Mouse (Mus musculus): ENCODE measurements around the gene Aagab. TPM values are rescaled to one million over a fixed set of nuclear protein-coding genes. Genes with fewer than 3 reads are reported as not detected.

Aagab gene
- polyA plus RNA-seq, 1 experiment from 2014 or later = 20.9 TPM

DNA sequence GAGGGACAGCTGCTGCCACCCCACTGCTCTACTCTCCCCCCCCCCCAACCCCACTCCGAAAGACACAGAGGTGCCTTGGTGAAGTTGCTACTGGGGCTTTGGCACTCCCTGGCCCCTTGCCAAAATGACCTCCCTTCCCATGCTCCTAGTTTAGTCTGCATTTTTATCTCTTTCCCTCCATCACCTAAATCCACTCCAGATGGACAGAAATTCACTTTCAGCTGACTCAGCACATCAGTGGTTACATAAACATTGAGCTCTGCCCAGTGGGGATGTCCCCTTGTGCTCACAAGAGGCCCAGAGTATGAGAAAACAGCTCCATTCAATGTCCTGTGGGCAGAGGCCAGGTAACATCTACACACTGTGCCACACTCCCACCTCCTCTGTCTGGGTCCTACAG lies 52.6 kb downstream of the Aagab start:
- Histone ChIP-seq H3K4me3 (ENCODE audit: low read depth, low read length) (no peak overlapping the region), H3K9me3 (replicated peaks; ENCODE audit: control insufficient read depth, low read length) (no peaks in the 10 kb centered on the region), H3K9ac (ENCODE audit: low read depth, low read length) (peak overlapping the region; percentile 28; the same call in 1 of the 2 replicates), H3K27ac (ENCODE audit: low read depth, low read length) (no peak overlapping the region), H3K27me3 (ENCODE audit: control insufficient read depth, insufficient read depth, low read length) (no peaks in the 10 kb centered on the region), H3K4me1 (ENCODE audit: control insufficient read depth, insufficient read depth, low read length) (peaks cover 39% of the 10 kb centered on the region), H3K4me2 (no peak overlapping the region), H3K36me3 (ENCODE audit: control insufficient read depth, insufficient read depth, low read length) (peaks cover 9% of the 10 kb centered on the region)
- no peak for ATAC-seq (replicated peaks; ENCODE audit: insufficient number of reproducible peaks, low FRiP score, low TSS enrichment)
- 55% methylated on average over 1 of the region's 1 CpGs for WGBS (ENCODE audit: insufficient replicate concordance)

- 24% methylated on average over 4 of the region's 4 CpGs for WGBS (ENCODE audit: insufficient replicate concordance)
- H3K4me2 ChIP-seq = no peak overlapping the region; the same call in 1 of the 2 replicates
- no peak overlapping the region for H3K9ac ChIP-seq (ENCODE audit: low read depth, low read length)
- H3K4me1 ChIP-seq (ENCODE audit: control insufficient read depth, insufficient read depth, low read length) = peaks cover 39% of the 10 kb centered on the region
- peaks cover 11% of the 10 kb centered on the region for H3K36me3 ChIP-seq (ENCODE audit: control insufficient read depth, insufficient read depth, low read length)
- H3K27me3 ChIP-seq (ENCODE audit: control insufficient read depth, insufficient read depth, low read length) = no peaks in the 10 kb centered on the region
- H3K4me3 ChIP-seq (ENCODE audit: low read depth, low read length) = no peak overlapping the region
- no peaks in the 10 kb centered on the region for H3K9me3 ChIP-seq (replicated peaks; ENCODE audit: control insufficient read depth, low read length)
- ATAC-seq (replicated peaks; ENCODE audit: insufficient number of reproducible peaks, low FRiP score, low TSS enrichment) = no peak
- peak overlapping the region; percentile 32 for H3K27ac ChIP-seq (ENCODE audit: low read depth, low read length)
Observed at GRCm38 (mm10) chr9:63657167-63657566, 54.7 kb downstream of the Aagab start.

- peaks cover 11% of the 10 kb centered on the region for H3K36me3 ChIP-seq (ENCODE audit: control insufficient read depth, insufficient read depth, low read length)
- H3K4me3 ChIP-seq (ENCODE audit: low read depth, low read length) = no peak overlapping the region
- no peak overlapping the region for H3K27ac ChIP-seq (ENCODE audit: low read depth, low read length)
- H3K4me2 ChIP-seq = no peak overlapping the region
- ATAC-seq (replicated peaks; ENCODE audit: insufficient number of reproducible peaks, low FRiP score, low TSS enrichment) = no peak
- 86% methylated on average over 9 of the region's 9 CpGs for WGBS (ENCODE audit: insufficient replicate concordance)
- peaks cover 42% of the 10 kb centered on the region for H3K4me1 ChIP-seq (ENCODE audit: control insufficient read depth, insufficient read depth, low read length)
- H3K9ac ChIP-seq (ENCODE audit: low read depth, low read length) = no peak overlapping the region
- no peaks in the 10 kb centered on the region for H3K9me3 ChIP-seq (replicated peaks; ENCODE audit: control insufficient read depth, low read length)
- H3K27me3 ChIP-seq (ENCODE audit: control insufficient read depth, insufficient read depth, low read length) = no peaks in the 10 kb centered on the region
Observed at GRCm38 (mm10) chr9:63658436-63658835, 56.0 kb downstream of the Aagab start.

DNA sequence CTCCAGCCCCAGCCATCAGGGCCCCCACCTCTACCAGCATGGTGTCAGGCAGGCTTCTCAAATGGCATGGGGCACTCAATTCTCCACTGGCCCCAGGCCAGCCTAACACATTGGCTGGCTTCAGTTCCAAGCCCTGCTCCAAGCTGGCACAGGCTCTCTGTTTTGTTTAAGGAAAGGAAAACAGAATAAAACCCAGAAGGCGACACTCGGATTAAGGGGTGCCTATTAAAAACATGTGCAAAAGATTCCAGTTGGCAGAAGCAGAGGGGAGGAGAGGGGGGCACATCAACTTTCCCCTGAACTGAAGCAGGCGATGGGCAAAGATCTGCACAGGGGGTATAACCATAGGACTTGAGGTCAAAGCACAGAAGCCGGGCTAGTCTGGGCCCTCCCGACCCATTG lies 56.5 kb downstream of the Aagab start:
- peaks cover 46% of the 10 kb centered on the region for H3K4me1 ChIP-seq (ENCODE audit: control insufficient read depth, insufficient read depth, low read length)
- H3K9me3 ChIP-seq (replicated peaks; ENCODE audit: control insufficient read depth, low read length) = no peaks in the 10 kb centered on the region
- ATAC-seq (replicated peaks; ENCODE audit: insufficient number of reproducible peaks, low FRiP score, low TSS enrichment) = no peak
- no peak overlapping the region for H3K9ac ChIP-seq (ENCODE audit: low read depth, low read length)
- WGBS (ENCODE audit: insufficient replicate concordance) = 88% methylated on average over 5 of the region's 5 CpGs
- no peak overlapping the region for H3K4me2 ChIP-seq
- peaks cover 9% of the 10 kb centered on the region for H3K36me3 ChIP-seq (ENCODE audit: control insufficient read depth, insufficient read depth, low read length)
- no peaks in the 10 kb centered on the region for H3K27me3 ChIP-seq (ENCODE audit: control insufficient read depth, insufficient read depth, low read length)
- no peak overlapping the region for H3K4me3 ChIP-seq (ENCODE audit: low read depth, low read length)
- H3K27ac ChIP-seq (ENCODE audit: low read depth, low read length) = no peak overlapping the region

DNA sequence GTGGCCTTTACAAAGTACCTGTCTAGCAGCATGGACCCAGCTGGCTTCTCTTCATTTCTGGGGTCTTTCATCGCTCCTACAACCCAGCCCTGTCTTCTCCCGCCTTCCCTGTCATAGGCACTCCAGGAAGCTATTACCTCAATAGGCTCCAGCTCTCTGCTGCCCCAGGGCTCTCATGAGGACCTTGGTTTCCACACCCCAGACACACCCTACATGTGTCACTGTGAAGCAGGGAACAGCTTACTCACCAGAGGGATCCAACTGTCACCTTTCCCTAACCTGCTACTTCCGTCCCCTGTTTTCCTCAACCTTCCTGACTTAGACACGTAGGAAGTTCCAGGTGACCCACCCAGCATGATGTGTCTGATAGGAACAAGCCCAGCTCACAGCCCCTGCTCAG lies 57.6 kb downstream of the Aagab start:
- H3K4me3 ChIP-seq (ENCODE audit: low read depth, low read length) = no peak overlapping the region
- whole genome bisulfite sequencing (ENCODE audit: insufficient replicate concordance) = 88% methylated on average over 4 of the region's 4 CpGs
- H3K4me2 ChIP-seq = no peak overlapping the region
- peaks cover 5% of the 10 kb centered on the region; the same call in 1 of the 2 replicates for H3K36me3 ChIP-seq (ENCODE audit: control insufficient read depth, insufficient read depth, low read length)
- ATAC-seq (replicated peaks; ENCODE audit: insufficient number of reproducible peaks, low FRiP score, low TSS enrichment) = no peak
- H3K27me3 ChIP-seq (ENCODE audit: control insufficient read depth, insufficient read depth, low read length) = no peaks in the 10 kb centered on the region
- H3K4me1 ChIP-seq (ENCODE audit: control insufficient read depth, insufficient read depth, low read length) = peaks cover 41% of the 10 kb centered on the region
- H3K27ac ChIP-seq (ENCODE audit: low read depth, low read length) = no peak overlapping the region
- H3K9me3 ChIP-seq (replicated peaks; ENCODE audit: control insufficient read depth, low read length) = no peaks in the 10 kb centered on the region
- no peak overlapping the region for H3K9ac ChIP-seq (ENCODE audit: low read depth, low read length)

GRCm38 (mm10) chr9:63660691-63661090 lies 58.2 kb downstream of the Aagab start:
- WGBS (ENCODE audit: insufficient replicate concordance) = 93% methylated on average over 3 of the region's 3 CpGs
- Histone ChIP-seq H3K27me3 (ENCODE audit: control insufficient read depth, insufficient read depth, low read length) (no peaks in the 10 kb centered on the region), H3K4me2 (no peak overlapping the region), H3K9ac (ENCODE audit: low read depth, low read length) (no peak overlapping the region), H3K9me3 (replicated peaks; ENCODE audit: control insufficient read depth, low read length) (no peaks in the 10 kb centered on the region), H3K4me1 (ENCODE audit: control insufficient read depth, insufficient read depth, low read length) (peaks cover 35% of the 10 kb centered on the region), H3K36me3 (ENCODE audit: control insufficient read depth, insufficient read depth, low read length) (peaks cover 2% of the 10 kb centered on the region; the same call in 1 of the 2 replicates), H3K4me3 (ENCODE audit: low read depth, low read length) (no peak overlapping the region), H3K27ac (ENCODE audit: low read depth, low read length) (no peak overlapping the region)
- ATAC-seq (replicated peaks; ENCODE audit: insufficient number of reproducible peaks, low FRiP score, low TSS enrichment) = no peak

- H3K27ac ChIP-seq (ENCODE audit: low read depth, low read length) = 0 out of 2 replicates have a peak overlapping the region, but pooled peaks have one; percentile 15
- H3K36me3 ChIP-seq (ENCODE audit: control insufficient read depth, insufficient read depth, low read length) = peaks cover 2% of the 10 kb centered on the region; the same call in 1 of the 2 replicates
Observed at GRCm38 (mm10) chr9:63662759-63663158, 60.3 kb downstream of the Aagab start.

DNA sequence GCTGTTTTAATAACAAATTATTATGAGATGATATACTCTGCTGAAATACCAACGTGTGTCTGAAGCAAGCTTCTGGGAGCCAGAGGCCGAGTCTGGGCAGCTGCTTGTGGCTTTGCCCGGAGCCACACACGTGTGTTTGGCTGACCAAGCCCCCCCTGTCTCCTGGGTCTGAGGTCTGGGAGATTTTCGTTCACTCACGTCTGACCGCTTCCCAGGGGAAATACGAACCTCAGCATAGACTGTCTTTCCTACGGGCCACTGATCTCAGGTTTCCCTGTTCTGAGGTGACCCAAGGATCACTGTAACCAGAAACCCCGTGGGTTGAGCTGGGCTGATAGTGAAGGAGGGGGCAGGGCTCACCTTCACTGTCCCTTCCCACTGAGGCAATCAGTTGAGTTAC lies 60.8 kb downstream of the Aagab start:
- peaks cover 36% of the 10 kb centered on the region for H3K4me1 ChIP-seq (ENCODE audit: control insufficient read depth, insufficient read depth, low read length)
- H3K4me3 ChIP-seq (ENCODE audit: low read depth, low read length) = no peak overlapping the region
- H3K27ac ChIP-seq (ENCODE audit: low read depth, low read length) = 0 out of 2 replicates have a peak overlapping the region, but pooled peaks have one; percentile 15
- no peak overlapping the region for H3K4me2 ChIP-seq
- no peak for ATAC-seq (replicated peaks; ENCODE audit: insufficient number of reproducible peaks, low FRiP score, low TSS enrichment)
- H3K9ac ChIP-seq (ENCODE audit: low read depth, low read length) = 0 out of 2 replicates have a peak overlapping the region, but pooled peaks have one; percentile 7
- H3K9me3 ChIP-seq (replicated peaks; ENCODE audit: control insufficient read depth, low read length) = no peaks in the 10 kb centered on the region
- WGBS (ENCODE audit: insufficient replicate concordance) = 49% methylated on average over 10 of the region's 10 CpGs
- no peaks in the 10 kb centered on the region for H3K27me3 ChIP-seq (ENCODE audit: control insufficient read depth, insufficient read depth, low read length)
- peaks cover 2% of the 10 kb centered on the region; the same call in 1 of the 2 replicates for H3K36me3 ChIP-seq (ENCODE audit: control insufficient read depth, insufficient read depth, low read length)

More at GRCm38 (mm10) chr9:63662759-63663158, 60.3 kb downstream of the Aagab start:
- 51% methylated on average over 7 of the region's 7 CpGs for WGBS (ENCODE audit: insufficient replicate concordance)
- H3K9me3 ChIP-seq (replicated peaks; ENCODE audit: control insufficient read depth, low read length) = no peaks in the 10 kb centered on the region
- H3K9ac ChIP-seq (ENCODE audit: low read depth, low read length) = no peak overlapping the region
- H3K27me3 ChIP-seq (ENCODE audit: control insufficient read depth, insufficient read depth, low read length) = no peaks in the 10 kb centered on the region
- H3K4me1 ChIP-seq (ENCODE audit: control insufficient read depth, insufficient read depth, low read length) = peaks cover 31% of the 10 kb centered on the region
- no peak for ATAC-seq (replicated peaks; ENCODE audit: insufficient number of reproducible peaks, low FRiP score, low TSS enrichment)
- no peak overlapping the region for H3K4me2 ChIP-seq
- no peak overlapping the region for H3K4me3 ChIP-seq (ENCODE audit: low read depth, low read length)

DNA sequence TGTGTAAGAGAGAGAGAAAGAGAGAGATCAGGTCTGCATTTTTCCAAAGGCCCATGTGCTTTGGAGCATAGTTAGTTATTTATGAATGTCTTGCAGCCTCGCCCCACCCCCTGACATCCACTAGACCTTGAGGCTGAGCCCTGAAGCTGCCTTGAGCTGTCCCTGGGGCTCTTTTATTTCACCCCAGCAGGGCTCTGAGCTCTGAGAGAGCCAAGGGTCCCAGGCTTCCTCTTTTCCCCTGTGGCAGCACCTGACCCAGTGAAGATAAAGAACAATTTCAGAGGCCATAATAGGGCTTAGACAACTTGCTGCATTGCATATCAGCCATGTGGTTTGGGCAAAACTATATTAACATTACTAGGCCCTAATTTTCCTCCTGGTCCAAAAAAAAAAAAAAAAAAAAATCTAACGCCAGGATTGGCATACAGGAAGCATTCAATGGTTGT lies 61.9 kb downstream of the Aagab start:
- Histone ChIP-seq H3K9me3 (replicated peaks; ENCODE audit: control insufficient read depth, low read length) (no peaks in the 10 kb centered on the region), H3K36me3 (ENCODE audit: control insufficient read depth, insufficient read depth, low read length) (peaks cover 2% of the 10 kb centered on the region; the same call in 1 of the 2 replicates), H3K4me2 (no peak overlapping the region), H3K4me1 (ENCODE audit: control insufficient read depth, insufficient read depth, low read length) (peaks cover 44% of the 10 kb centered on the region), H3K9ac (ENCODE audit: low read depth, low read length) (no peak overlapping the region), H3K27ac (ENCODE audit: low read depth, low read length) (no peak overlapping the region), H3K4me3 (ENCODE audit: low read depth, low read length) (no peak overlapping the region), H3K27me3 (ENCODE audit: control insufficient read depth, insufficient read depth, low read length) (no peaks in the 10 kb centered on the region)
- no peak for ATAC-seq (replicated peaks; ENCODE audit: insufficient number of reproducible peaks, low FRiP score, low TSS enrichment)
- WGBS (ENCODE audit: insufficient replicate concordance) = 88% methylated on average over 2 of the region's 2 CpGs
